Mouse (Mus musculus) cortical plate, adult 2 months (tissue): ENCODE data around the gene Aff3.

Experiments used
- CTCF ChIP-seq: fragments of 200-500 bp; IDR thresholded peaks from 2 replicates; pipeline ENCODE4 v1.5.1; 2011; ENCODE audit warnings: mild to moderate bottlenecking, control low read depth, low read length; ENCODE audit not compliant: insufficient read depth; ENCODE audit errors: extremely low read depth
- POLR2A ChIP-seq: fragments of 200-500 bp; IDR thresholded peaks from 2 replicates; pipeline ENCODE4 v1.6.1; 2011; ENCODE audit warnings: mild to moderate bottlenecking, low read length, control low read depth; ENCODE audit not compliant: insufficient read depth; ENCODE audit errors: extremely low read depth

DNA sequence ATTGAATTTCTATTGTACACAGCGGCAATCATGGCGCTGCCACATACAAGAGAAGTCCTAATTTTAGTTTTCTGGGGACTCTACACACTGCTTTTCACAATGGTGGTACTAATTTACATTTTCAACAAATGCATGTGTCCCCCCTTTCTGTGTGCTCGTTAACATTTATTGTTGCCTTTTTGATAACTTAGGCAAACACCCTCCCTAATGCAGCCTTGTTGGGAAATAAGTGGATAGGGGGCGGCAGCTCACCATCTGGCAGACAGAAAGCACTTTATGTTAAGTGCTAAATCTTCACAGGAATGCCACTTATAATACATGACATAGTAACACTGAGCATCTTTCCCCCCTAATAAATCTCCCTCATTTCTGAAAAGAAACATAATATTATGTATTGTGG lies 282.1 kb downstream of the Aff3 start:
- TF ChIP-seq POLR2A = no peak
- no peak for TF ChIP-seq CTCF
